15 mouse cellular contexts compared by ENCODE assay signal in genomic region chr6:120183771-120184170, GRCm38 (mm10).
"Had no signal": no experiment of that assay in that cellular context is flagged by ENCODE, and none has a peak within 500 bp of the region (broad histone marks: within the 10 kb centered on the region; RNA-seq: fewer than 3 reads in every experiment).

No protein-coding gene starts in this region.

- H3K4me3 ChIP-seq: kidney, embryonic 15.5 days; left cerebral cortex, adult 2 months; liver, embryonic 13.5 days had no signal

- H3K4me2 ChIP-seq: kidney, embryonic 15.5 days; liver, embryonic 13.5 days; midbrain, embryonic 11.5 days had no signal

- H3K9me3 ChIP-seq: kidney, embryonic 15.5 days; liver, embryonic 13.5 days had no signal

- H3K27ac ChIP-seq: kidney, embryonic 15.5 days; left cerebral cortex, adult 2 months; liver, embryonic 13.5 days; stomach, postnatal 0 days had no signal

- H3K36me3 ChIP-seq: kidney, embryonic 15.5 days; liver, embryonic 13.5 days had no signal

- H3K9ac ChIP-seq: kidney, embryonic 15.5 days; liver, embryonic 13.5 days had no signal

- DNase-seq: kidney, postnatal 10 days; kidney, postnatal 36 days; layer of hippocampus, postnatal 36 days; liver, embryonic 13.5 days; lung, adult 2 months; lung, postnatal 14 days; lung, postnatal 4 days; midbrain, embryonic 14.5 days; thymus, adult 2 months; thymus, postnatal 14 days; thymus, postnatal 4 days had no signal
